Mouse (Mus musculus) heart, embryonic 15.5 days (tissue): ENCODE data around the gene Cenpu. TPM values are rescaled to one million over a fixed set of nuclear protein-coding genes. Genes with fewer than 3 reads are reported as not detected.
A peak's percentile ranks its signal among the peaks of the same experiment; 100 is the strongest.

Source experiments
- ATAC-seq: fragments of 200-750 bp; cut with Nextera tagmentation; replicated peaks from 2 replicates; pipeline ENCODE4 v1.8.0; 2017; ENCODE audit warnings: low read depth, moderate TSS enrichment; ENCODE audit not compliant: insufficient number of reproducible peaks, insufficient read depth, low FRiP score
- H3K27ac ChIP-seq: fragments of 300-500 bp; sonication (generic); 2 replicates; pipeline ENCODE4 v1.5.1; 2015; ENCODE audit warnings: mild to moderate bottlenecking, inconsistent platforms
- H3K27me3 ChIP-seq: fragments of 300-500 bp; sonication (generic); 2 replicates; pipeline ENCODE4 v1.6.1; 2015; ENCODE audit warnings: inconsistent platforms
- H3K36me3 ChIP-seq: fragments of 300-500 bp; sonication (generic); 2 replicates; pipeline ENCODE4 v1.6.1; 2015; ENCODE audit warnings: mild to moderate bottlenecking, inconsistent platforms
- H3K4me1 ChIP-seq: fragments of 300-500 bp; sonication (generic); replicated peaks from 2 replicates; pipeline ENCODE4 v1.6.1; 2015; ENCODE audit warnings: inconsistent platforms
- H3K4me2 ChIP-seq: fragments of 300-500 bp; sonication (generic); 2 replicates; pipeline ENCODE4 v1.6.1; 2015; ENCODE audit warnings: inconsistent platforms, mild to moderate bottlenecking, moderate library complexity
- H3K4me3 ChIP-seq: fragments of 300-500 bp; sonication (generic); 2 replicates; pipeline ENCODE4 v1.5.1; 2015; ENCODE audit warnings: mild to moderate bottlenecking, inconsistent platforms
- H3K9ac ChIP-seq: fragments of 300-500 bp; sonication (generic); 2 replicates; pipeline ENCODE4 v1.6.1; 2015; ENCODE audit warnings: mild to moderate bottlenecking, inconsistent platforms
- H3K9me3 ChIP-seq: fragments of 300-500 bp; sonication (generic); replicated peaks from 2 replicates; pipeline ENCODE4 v1.6.1; 2016; ENCODE audit warnings: inconsistent platforms
- WGBS: fragments of 180-500 bp; shearing (Covaris S2); methylation state at CpG from one replicate; pipeline ENCODE4 v1.1.7; 2015; ENCODE audit warnings: mixed read lengths; 5-methylcytosine and 5-hydroxymethylcytosine counted together
- polyA plus RNA-seq: library from polyadenylated mRNA; unstranded; fragments of >200 nt; fragmentation: Nextera tagmentation; extraction: Ambion mirVana; gene quantifications from 2 replicates; pipeline ENCODE4 v1.2.1, GENCODE M21; 2015

Cenpu gene
- polyA plus RNA-seq, 1 experiment from 2014 or later = 9.6 TPM

DNA sequence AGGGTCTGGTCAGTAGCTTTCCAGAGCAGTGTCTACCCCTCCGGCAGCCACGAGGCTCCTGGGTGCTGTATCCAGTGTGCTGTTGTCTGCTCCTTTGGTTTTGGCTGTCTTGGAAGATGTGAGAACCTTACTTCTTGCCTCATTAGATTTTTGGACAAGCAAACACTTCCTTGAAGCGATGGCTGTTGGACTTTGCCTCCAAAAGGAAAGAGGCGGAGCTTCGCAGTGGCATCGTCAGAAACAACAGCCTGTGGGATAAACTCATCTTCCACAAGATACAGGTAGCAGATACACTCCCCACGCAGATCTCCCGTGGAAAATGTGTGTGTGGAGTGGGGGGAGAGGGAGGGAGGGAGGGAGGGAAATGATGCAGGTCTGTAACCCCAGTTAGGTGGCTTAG lies 25.7 kb upstream of the Cenpu start:
- no peak overlapping the region for H3K4me3 ChIP-seq
- peaks cover 23% of the 10 kb centered on the region; the same call in 1 of the 2 replicates for H3K36me3 ChIP-seq
- no peaks in the 10 kb centered on the region for H3K4me1 ChIP-seq
- H3K27ac ChIP-seq = no peak overlapping the region
- no peaks in the 10 kb centered on the region for H3K27me3 ChIP-seq
- no peak for ATAC-seq
- WGBS = 88% methylated on average over 8 of the region's 8 CpGs
- H3K9me3 ChIP-seq = no peaks in the 10 kb centered on the region
- H3K9ac ChIP-seq = no peak overlapping the region
- no peak overlapping the region for H3K4me2 ChIP-seq

DNA sequence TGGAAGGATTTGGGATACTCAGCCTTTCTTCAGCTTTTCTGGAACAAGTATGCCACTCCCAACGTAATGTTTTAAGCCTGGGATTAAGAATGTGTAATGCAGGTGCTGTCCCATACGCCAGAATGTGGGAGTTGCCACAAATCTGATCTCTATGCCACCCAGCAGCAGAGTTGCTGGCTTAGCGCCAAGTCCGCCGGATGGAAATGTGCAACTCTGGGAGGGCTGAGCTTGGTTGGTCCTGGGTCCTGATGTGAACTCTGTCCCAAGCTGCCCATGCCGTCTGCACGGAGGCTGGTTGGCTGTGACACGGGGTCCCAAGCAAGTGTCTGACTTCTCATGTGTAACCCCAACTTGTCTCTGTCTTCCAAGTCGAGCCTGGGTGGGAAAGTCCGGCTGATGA lies 25.0 kb upstream of the Cenpu start:
- no peaks in the 10 kb centered on the region for H3K27me3 ChIP-seq
- ATAC-seq = no peak
- WGBS = 63% methylated on average over 10 of the region's 10 CpGs
- H3K4me2 ChIP-seq = no peak overlapping the region
- no peak overlapping the region for H3K4me3 ChIP-seq
- no peaks in the 10 kb centered on the region for H3K4me1 ChIP-seq
- peaks cover 31% of the 10 kb centered on the region; the same call in 1 of the 2 replicates for H3K36me3 ChIP-seq
- no peak overlapping the region for H3K9ac ChIP-seq
- no peaks in the 10 kb centered on the region for H3K9me3 ChIP-seq
- no peak overlapping the region for H3K27ac ChIP-seq

DNA sequence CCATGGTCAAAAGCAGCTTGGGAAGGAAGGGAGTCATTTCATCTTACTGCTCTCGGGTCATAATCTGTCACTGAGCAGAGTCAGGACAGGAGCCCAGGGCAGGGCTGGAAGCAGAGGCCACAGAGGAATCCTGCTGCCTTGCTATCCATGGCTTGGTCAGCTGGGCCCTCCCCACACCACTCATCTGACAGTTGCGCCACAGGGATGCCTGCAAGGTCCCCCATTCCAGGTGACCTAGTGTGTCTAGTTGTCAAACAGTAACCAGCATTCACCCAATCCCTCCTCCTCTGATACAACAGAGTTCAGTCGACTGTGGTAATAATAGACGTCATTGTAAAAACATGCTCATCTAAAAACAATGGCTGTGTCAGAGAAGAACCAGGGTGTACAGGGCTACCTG lies 22.3 kb upstream of the Cenpu start:
- Histone ChIP-seq H3K9ac (no peak overlapping the region), H3K27ac (no peak overlapping the region), H3K9me3 (no peaks in the 10 kb centered on the region), H3K36me3 (peaks cover 45% of the 10 kb centered on the region), H3K4me1 (no peaks in the 10 kb centered on the region), H3K27me3 (no peaks in the 10 kb centered on the region), H3K4me2 (no peak overlapping the region), H3K4me3 (no peak overlapping the region)
- WGBS = 73% methylated on average over 4 of the region's 4 CpGs
- ATAC-seq = no peak

DNA sequence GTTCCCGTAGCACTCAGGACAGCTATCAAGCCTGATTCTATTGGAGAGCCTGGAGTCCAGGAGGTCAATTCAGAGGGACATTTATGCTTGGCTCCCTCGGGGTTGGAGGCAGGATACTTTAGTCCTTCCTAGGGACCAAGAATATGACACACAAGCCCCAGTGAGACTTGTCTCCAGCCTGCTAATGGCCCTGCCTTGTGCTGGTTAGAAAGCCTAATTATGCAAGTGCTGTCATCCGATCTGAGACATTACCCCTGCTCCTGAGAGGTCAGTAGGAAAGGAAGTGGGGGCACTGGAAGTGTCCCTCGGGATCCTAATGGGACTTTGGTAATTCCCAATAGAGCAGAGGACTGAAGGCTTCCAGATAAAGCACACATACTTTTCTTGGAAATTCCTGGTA lies 21.3 kb upstream of the Cenpu start:
- no peak overlapping the region for H3K9ac ChIP-seq
- H3K4me3 ChIP-seq = no peak overlapping the region
- ATAC-seq = no peak
- no peaks in the 10 kb centered on the region for H3K27me3 ChIP-seq
- no peaks in the 10 kb centered on the region for H3K9me3 ChIP-seq
- no peak overlapping the region for H3K27ac ChIP-seq
- whole genome bisulfite sequencing = 45% methylated on average over 4 of the region's 4 CpGs
- no peak overlapping the region for H3K4me2 ChIP-seq
- H3K36me3 ChIP-seq = peaks cover 54% of the 10 kb centered on the region
- H3K4me1 ChIP-seq = no peaks in the 10 kb centered on the region

DNA sequence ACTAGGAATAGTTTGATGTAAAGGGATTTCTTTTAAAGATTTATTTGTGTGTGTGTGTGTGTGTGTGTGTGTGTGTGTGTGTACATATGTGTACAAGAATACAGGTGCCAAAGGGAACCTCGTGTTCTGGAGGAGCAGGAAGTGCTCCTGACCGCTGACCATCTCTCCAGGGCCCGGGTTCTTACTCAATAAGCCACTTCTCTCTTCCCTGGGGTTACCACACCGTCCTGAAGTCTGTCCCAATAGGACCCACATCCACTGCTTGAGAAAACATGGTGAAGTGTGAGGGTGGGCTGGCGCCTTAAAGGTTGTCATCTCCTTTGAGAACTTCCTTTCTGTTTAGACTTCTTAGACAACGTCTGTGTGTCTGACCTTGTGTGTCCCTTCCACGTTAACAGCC lies 17.9 kb upstream of the Cenpu start:
- WGBS = 88% methylated on average over 7 of the region's 7 CpGs

DNA sequence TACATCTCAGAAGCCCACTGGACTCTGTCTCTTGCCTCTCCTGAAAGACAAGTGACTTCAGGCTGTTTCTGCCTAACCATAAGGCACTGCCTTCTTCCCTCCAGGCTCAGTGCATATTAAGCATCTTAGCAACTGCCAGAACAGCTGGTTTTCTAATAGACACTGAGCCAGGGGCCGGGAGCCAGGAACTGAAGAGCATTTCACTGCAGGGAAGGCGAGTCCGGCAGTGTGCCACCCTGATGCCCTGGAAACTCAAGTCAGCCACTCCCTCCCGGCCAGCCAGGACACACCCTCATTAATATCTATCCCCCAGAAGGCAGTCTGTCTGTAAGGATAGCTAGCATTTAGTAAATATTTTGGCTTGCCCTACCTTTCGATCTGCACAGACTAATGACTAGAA lies 12.1 kb upstream of the Cenpu start:
- 0 out of 2 replicates have a peak, but pooled peaks cover 4% of the 10 kb centered on the region for H3K4me1 ChIP-seq
- no peak overlapping the region for H3K9ac ChIP-seq
- WGBS = 63% methylated on average over 5 of the region's 5 CpGs
- H3K36me3 ChIP-seq = peaks cover 19% of the 10 kb centered on the region
- no peaks in the 10 kb centered on the region for H3K27me3 ChIP-seq
- no peaks in the 10 kb centered on the region for H3K9me3 ChIP-seq
- no peak overlapping the region for H3K4me2 ChIP-seq
- ATAC-seq = no peak
- no peak overlapping the region for H3K4me3 ChIP-seq
- no peak overlapping the region for H3K27ac ChIP-seq

More for the DNA sequence above, 17.9 kb upstream of the Cenpu start:
- peaks cover 61% of the 10 kb centered on the region for H3K36me3 ChIP-seq
- H3K4me2 ChIP-seq = no peak overlapping the region
- H3K27ac ChIP-seq = no peak overlapping the region
- ATAC-seq = no peak
- no peak overlapping the region for H3K4me3 ChIP-seq
- H3K9me3 ChIP-seq = no peaks in the 10 kb centered on the region
- H3K9ac ChIP-seq = no peak overlapping the region
- no peaks in the 10 kb centered on the region for H3K27me3 ChIP-seq
- H3K4me1 ChIP-seq = no peaks in the 10 kb centered on the region

DNA sequence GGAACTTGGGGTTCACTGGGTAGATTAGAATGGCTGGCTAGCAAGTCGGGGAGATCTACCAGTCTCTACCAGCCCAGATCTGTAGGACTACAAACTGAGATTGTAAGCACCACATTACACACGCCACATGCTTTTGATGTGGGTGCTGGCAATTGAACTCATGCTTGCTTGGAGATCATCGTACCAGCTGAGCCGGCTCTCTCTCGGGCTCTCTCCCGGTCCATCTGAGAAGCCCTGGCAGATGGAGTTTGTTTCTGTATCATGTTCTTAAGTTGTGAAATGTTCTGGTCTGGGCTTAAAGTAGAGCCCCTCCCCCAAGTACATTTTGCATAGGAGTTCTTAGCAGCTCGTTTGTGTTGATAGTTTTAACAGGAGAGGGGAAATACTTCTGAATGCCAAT lies 8.6 kb upstream of the Cenpu start:
- Histone ChIP-seq H3K4me1 (peaks cover 19% of the 10 kb centered on the region), H3K4me2 (no peak overlapping the region), H3K27me3 (no peaks in the 10 kb centered on the region), H3K36me3 (no peaks in the 10 kb centered on the region), H3K9ac (no peak overlapping the region), H3K27ac (no peak overlapping the region), H3K9me3 (no peaks in the 10 kb centered on the region), H3K4me3 (no peak overlapping the region)
- WGBS = 69% methylated on average over 7 of the region's 7 CpGs
- no peak for ATAC-seq

DNA sequence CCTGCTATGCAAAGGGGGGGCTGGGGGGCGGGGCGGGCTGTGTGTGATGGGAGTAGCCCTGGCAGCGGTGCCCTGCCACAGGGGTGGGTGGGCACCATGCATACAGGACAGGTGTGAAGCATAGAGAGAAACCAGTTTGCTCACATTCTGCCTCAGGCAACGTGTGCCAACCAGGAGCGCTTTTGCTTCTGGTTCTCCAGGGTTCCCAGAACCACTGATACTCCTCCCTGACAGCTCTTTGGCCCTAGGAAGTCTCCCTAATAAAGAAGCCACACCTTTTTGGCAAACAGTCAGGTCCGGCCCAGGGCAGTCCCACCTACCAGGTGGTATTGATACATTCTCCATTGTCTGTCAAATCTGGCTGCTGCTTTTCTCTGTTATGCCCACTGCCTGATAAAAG lies 8.2 kb upstream of the Cenpu start:
- peaks cover 19% of the 10 kb centered on the region for H3K4me1 ChIP-seq
- H3K27me3 ChIP-seq = no peaks in the 10 kb centered on the region
- 70% methylated on average over 6 of the region's 6 CpGs for WGBS
- H3K4me2 ChIP-seq = no peak overlapping the region
- H3K36me3 ChIP-seq = no peaks in the 10 kb centered on the region
- H3K4me3 ChIP-seq = no peak overlapping the region
- no peaks in the 10 kb centered on the region for H3K9me3 ChIP-seq
- H3K27ac ChIP-seq = no peak overlapping the region
- no peak for ATAC-seq
- no peak overlapping the region for H3K9ac ChIP-seq

DNA sequence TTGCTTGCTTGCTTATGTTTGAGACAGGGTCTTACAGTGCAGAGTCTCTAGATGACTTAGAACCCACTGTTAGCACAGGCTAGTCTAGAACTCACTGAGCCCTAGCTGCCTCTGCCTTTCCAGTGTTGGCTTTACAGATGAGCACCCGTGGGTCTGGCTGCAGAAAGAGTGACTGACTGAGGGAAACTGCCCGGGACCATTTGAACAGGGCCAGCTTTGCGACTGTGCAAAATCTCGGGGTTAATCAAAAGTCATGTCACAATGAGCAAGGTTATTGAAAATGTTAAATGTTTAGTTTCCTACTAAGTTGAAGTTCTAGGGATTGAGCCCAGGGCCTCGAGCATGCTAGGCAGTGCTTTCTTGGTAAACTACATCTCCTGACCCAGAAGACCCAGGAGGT lies 6.0 kb upstream of the Cenpu start:
- Histone ChIP-seq H3K9ac (no peak overlapping the region), H3K4me2 (no peak overlapping the region), H3K27me3 (no peaks in the 10 kb centered on the region), H3K36me3 (no peaks in the 10 kb centered on the region), H3K27ac (peak overlapping the region; percentile 67; the same call in 1 of the 2 replicates), H3K4me1 (peaks cover 20% of the 10 kb centered on the region), H3K9me3 (no peaks in the 10 kb centered on the region), H3K4me3 (no peak overlapping the region)
- 82% methylated on average over 5 of the region's 5 CpGs for WGBS
- no peak for ATAC-seq

DNA sequence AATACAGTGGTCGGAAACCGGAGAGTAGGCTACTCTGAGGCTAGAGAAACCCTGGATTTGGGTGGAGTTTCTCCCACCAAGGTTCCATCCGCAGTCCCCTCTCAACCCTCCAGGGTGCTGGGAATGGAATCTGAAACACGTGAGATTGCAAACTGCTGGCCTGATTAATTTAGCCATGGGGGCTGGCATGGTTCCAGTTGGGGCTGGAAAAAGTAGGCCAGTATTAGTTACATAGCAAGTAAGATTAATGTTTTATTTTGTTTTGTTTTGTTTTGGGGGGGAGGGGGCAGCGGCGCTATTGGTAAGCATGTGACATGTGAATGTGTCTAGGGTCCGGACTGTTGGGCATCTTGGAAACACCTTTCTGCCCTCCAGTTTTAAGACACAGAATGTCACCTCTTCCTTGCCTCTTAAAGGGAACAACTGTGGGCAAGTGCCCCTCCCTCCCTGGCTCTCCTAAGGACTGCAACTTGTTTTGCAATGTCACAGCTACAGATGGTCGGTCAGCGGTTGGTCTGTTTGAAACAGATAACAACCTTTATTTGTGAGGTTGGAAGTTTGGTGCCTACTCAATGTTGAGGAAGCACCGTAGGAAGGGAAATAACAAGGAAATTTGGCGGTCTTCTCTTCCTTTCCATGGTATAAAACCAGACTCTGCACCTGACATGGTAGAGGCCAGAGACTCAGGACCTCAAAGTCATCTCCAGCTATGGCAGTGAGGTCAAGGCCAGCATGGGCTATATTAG lies 5.2 kb upstream of the Cenpu start:
- no peaks in the 10 kb centered on the region for H3K36me3 ChIP-seq
- H3K4me1 ChIP-seq = peaks cover 24% of the 10 kb centered on the region
- 46% methylated on average over 11 of the region's 11 CpGs for WGBS
- H3K4me2 ChIP-seq = peak overlapping the region; percentile 9
- H3K9me3 ChIP-seq = no peaks in the 10 kb centered on the region
- no peak overlapping the region for H3K9ac ChIP-seq
- no peak for ATAC-seq
- no peak overlapping the region for H3K4me3 ChIP-seq
- H3K27ac ChIP-seq = peak overlapping the region; percentile 67
- no peaks in the 10 kb centered on the region for H3K27me3 ChIP-seq

DNA sequence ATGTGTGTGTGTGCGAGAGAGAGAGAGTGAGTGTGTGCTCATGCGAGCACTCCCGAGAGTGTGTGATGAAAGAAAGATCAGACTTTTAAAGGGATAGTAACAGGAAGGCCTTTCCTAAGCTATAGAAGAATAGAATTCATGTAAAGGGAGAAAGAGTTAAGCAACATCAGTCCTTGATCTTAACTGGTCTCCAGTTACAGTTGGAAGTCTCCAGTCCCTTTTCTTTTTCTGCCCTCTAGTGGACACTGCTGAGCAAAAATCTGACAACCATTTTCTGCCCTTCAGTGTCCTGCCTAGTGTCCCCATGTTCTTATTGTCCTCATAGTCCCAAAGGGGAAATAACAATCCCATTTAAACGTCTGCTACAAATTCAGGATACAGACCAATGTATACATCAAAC lies 4.6 kb upstream of the Cenpu start:
- no peak for ATAC-seq
- H3K27me3 ChIP-seq = no peaks in the 10 kb centered on the region
- H3K9ac ChIP-seq = no peak overlapping the region
- H3K4me2 ChIP-seq = no peak overlapping the region
- no peaks in the 10 kb centered on the region for H3K9me3 ChIP-seq
- H3K36me3 ChIP-seq = no peaks in the 10 kb centered on the region
- WGBS = 48% methylated on average over 4 of the region's 4 CpGs
- peak overlapping the region; percentile 67 for H3K27ac ChIP-seq
- H3K4me3 ChIP-seq = no peak overlapping the region
- peaks cover 25% of the 10 kb centered on the region for H3K4me1 ChIP-seq

DNA sequence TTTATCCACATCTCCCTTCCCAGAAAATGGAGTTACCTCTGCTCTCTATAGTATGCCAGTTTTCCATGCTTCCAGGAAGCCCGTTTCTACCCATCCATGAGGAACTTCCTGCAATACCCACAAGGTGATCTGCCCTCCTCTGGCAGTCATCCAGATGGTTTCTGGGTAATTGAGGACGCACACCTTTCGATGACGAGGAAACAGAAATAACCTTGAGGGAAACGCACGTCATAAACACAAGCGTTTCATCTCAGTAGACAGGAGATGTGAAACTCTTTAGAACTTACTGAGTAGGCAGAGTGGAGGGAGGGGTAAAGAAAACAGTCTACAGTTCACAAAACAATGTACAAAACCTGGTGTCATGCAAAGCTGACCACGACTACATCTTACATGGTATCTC lies 1.8 kb upstream of the Cenpu start:
- Histone ChIP-seq H3K4me1 (peaks cover 30% of the 10 kb centered on the region), H3K36me3 (no peaks in the 10 kb centered on the region), H3K9me3 (no peaks in the 10 kb centered on the region), H3K4me3 (no peak overlapping the region), H3K27ac (no peak overlapping the region), H3K4me2 (no peak overlapping the region), H3K27me3 (no peaks in the 10 kb centered on the region), H3K9ac (no peak overlapping the region)
- 81% methylated on average over 8 of the region's 8 CpGs for WGBS
- ATAC-seq = no peak
